Mouse (Mus musculus) adrenal gland, postnatal 0 days (tissue): ENCODE data around the gene Prrx2. TPM values are rescaled to one million over a fixed set of nuclear protein-coding genes. Genes with fewer than 3 reads are reported as not detected.

Experiments
- polyA plus RNA-seq: library from polyadenylated mRNA; unstranded; fragments of >200 nt; fragmentation: Nextera tagmentation; extraction: Ambion mirVana; gene quantifications from 2 replicates; pipeline ENCODE4 v1.2.1, GENCODE M21; 2015

Gene Prrx2
- polyA plus RNA-seq = 5.7 and 11.8 TPM in 2 replicates

DNA sequence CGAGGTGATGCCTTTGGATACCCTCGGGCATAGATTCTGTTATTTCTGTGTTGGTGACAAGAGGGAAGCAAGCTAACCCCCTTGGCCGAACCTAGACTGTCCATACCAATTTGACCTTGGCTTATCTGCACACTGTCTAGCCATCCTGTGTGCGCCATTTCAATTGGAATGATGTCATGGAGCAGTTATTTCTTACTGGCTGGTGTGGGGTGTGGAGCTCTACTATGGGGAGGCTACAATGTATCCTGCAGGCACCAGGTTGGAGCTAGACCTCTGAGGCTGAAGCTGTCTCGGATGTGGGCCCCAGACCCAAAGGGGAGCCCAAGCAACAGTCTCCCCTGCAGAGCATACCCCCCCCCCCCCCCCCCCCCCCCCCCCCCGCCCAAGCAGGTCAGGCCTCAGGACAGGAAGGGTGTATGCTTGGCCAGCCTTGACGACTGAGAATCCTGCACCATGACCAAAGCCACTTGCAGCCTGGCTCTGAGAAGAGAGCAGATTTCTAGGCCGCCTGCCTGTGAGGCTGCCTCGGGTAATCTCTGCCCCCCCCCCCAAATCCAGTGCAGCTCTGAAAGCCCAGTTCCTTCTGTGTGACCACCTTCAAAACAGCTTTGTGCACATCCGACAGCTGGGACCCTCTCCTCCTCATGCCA lies at the start of gene Prrx2:
Prrx2 (plus strand) TSS at position 600 of the 650 bp plus-strand sequence.

DNA sequence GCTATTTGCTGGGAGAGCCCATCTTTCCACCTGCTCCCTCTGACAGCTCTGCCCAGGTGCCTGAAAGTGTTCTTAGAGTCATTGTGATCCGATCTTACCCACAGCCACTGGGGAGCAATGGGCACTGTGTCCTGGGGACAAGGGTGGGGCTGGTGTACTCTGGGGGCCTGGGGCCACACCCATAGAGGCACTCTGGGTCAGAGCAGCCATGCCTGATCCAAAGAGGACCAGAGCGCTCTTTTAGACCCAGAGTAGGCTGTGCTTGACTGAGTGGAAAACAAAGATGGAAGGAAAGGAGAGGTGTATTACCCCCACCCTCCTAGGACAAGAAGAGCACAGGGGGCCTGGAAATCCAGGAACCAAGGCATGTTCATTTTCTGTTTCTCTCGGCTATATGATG lies 31.2 kb upstream of the Prrx2 start, which contains the start of gene 1700001O22Rik:
1700001O22Rik (minus strand) TSS at position 58 of the 400 bp plus-strand sequence.

DNA sequence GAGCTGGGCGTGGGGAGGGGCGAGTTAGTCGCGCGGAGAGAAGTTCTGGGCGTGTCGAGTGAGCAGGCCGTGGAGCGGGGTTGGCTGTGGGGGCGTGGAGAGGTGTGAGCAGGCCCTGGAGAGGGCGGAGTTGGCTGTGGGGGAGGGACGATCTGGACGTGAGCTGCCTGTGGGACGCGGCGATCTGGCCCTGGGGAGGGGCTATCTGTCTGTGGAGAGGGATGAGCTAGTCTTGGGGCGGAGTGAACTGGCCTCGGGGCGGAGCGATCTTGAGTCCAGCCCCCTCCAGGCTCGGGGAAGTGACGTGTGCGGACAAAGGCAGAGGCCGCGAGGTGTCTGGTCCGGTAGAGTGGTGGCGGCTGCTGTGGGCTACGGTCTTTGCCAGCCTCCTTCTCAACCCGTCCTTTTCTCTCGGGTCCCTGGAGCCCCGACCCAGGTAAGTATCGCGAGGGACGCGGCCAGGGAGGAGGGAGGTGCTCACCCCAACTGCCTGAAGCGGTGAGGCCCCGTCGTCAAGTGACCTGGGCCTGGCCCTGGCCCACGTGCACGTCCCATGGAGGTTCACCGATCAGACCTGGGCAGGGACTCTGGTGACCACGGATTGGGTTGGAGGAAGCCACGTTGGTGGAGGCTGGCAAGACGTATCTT lies 27.0 kb upstream of the Prrx2 start, which contains the start of gene Ntmt1:
Ntmt1 (plus strand) TSS at position 179 of the 648 bp plus-strand sequence.

DNA sequence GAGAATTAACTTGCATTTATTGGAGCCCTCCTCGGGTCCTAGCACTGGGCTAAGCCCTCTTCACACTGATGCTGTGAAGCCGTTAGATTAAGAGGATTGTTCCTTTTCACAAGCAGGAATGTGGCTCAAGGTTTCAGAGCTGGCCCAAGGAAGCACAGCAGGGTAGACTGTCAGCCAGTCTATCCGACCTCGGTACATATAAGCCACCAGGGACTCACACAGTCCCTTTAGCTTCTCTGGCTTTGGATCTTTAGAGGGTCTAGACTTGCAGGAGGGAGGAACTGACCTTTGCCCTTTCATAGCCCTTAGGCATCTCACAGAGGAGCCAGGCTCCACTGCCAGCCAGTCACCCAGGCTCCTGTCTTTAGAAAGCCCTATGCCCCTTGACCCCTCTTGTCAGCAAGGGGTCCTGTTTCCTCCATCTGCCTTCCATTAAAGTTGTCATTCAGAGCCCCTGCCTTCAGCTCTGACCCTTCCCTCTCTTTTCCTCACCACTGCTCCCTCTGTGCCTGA lies 4.4 kb upstream of the Prrx2 start, which contains the start of gene Asb6:
Asb6 (minus strand) TSS at position 51 of the 513 bp plus-strand sequence.

DNA sequence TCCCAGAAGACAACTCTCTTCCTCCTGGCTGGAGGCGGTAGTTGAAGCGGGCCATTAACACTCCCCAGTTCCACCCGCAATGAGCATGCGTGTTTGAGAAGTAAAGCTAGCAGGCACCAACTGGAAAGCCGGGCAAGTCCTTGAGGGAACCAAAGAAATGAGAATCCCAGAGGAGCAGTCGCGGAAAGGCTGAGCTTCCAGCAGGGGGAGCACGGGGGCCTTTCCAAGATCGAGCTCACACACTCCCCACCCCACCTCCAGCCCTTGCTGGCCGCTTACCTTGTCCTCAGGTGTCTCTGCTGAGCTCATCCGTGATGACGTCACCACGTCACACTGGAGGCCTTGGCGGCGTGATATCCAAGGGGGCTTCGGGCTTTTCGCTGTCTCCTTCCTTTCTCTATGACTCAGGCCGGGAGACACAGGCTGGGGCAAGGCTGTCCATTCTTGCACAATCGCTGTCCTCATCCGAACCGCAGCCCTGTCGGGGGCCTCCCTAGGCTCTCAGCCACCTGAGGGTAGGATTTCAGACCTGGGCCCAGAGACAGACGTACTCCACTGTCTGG lies 94.8 kb downstream of the Prrx2 start, which contains the start of gene Ptges:
Ptges (minus strand) TSS at position 381 of the 563 bp plus-strand sequence.

Other genes with a start within 250 kb of the Prrx2 start
- 2.5 and 3.7 TPM in 2 replicates for gene Cstad, start 239.9 kb upstream of the Prrx2 start, polyA plus RNA-seq
- 0.43 and 0.65 TPM in 2 replicates for gene 1700001O22Rik, start 31.3 kb upstream of the Prrx2 start, polyA plus RNA-seq
- gene Ntmt1, start 27.1 kb upstream of the Prrx2 start, polyA plus RNA-seq = 81.4 and 91.3 TPM in 2 replicates
- 26.4 and 30.8 TPM in 2 replicates for gene Asb6, start 4.6 kb upstream of the Prrx2 start, polyA plus RNA-seq
- gene Ptges, start 94.9 kb downstream of the Prrx2 start, polyA plus RNA-seq = 6.7 and 8.8 TPM in 2 replicates
- gene Tor1b, start 118.0 kb downstream of the Prrx2 start, polyA plus RNA-seq = 26.7 and 37.6 TPM in 2 replicates
- 74.8 and 75.9 TPM in 2 replicates for gene Tor1a, start 133.0 kb downstream of the Prrx2 start, polyA plus RNA-seq
- 44.0 and 63.8 TPM in 2 replicates for gene BC005624, start 147.2 kb downstream of the Prrx2 start, polyA plus RNA-seq
- 12.7 and 14.6 TPM in 2 replicates for gene Usp20, start 147.3 kb downstream of the Prrx2 start, polyA plus RNA-seq